Mouse (Mus musculus): Measurements from ENCODE around the gene Nln. TPM values are rescaled to one million over a fixed set of nuclear protein-coding genes. Genes with fewer than 3 reads are reported as not detected.

Nln gene
- polyA plus RNA-seq, 1 experiment from 2014 or later = 21.5 TPM

- H3K9me3 ChIP-seq (ENCODE audit: control insufficient read depth, low read length) = no peaks in the 10 kb centered on the region
- 86% methylated on average over 2 of the region's 2 CpGs for WGBS
- ATAC-seq (ENCODE audit: low read depth) (no peak), DNase-seq (ENCODE audit: low spot score) (no peak)
- no peak overlapping the region for H3K4me2 ChIP-seq (ENCODE audit: low read depth, low read length)
- peaks cover 32% of the 10 kb centered on the region for H3K36me3 ChIP-seq (ENCODE audit: control insufficient read depth, insufficient read depth, low read length)
- no peaks in the 10 kb centered on the region for H3K4me1 ChIP-seq (ENCODE audit: control insufficient read depth, insufficient read depth, low read length)
- H3K4me3 ChIP-seq (ENCODE audit: low read depth, low read length) = no peak overlapping the region
- no peak overlapping the region for H3K9ac ChIP-seq (ENCODE audit: low read depth, low read length)
- no peaks in the 10 kb centered on the region for H3K27me3 ChIP-seq (replicated peaks; ENCODE audit: control insufficient read depth, insufficient read depth, low read length)
- no peak overlapping the region for H3K27ac ChIP-seq (replicated peaks; ENCODE audit: low read depth, low read length)
Observed at GRCm38 (mm10) chr13:104132561-104132960, 23.1 kb upstream of the Nln start.

- Histone ChIP-seq H3K9ac (ENCODE audit: low read depth, low read length) (no peak overlapping the region), H3K27ac (replicated peaks; ENCODE audit: low read depth, low read length) (no peak overlapping the region), H3K9me3 (ENCODE audit: control insufficient read depth, low read length) (no peaks in the 10 kb centered on the region), H3K36me3 (ENCODE audit: control insufficient read depth, insufficient read depth, low read length) (peaks cover 17% of the 10 kb centered on the region), H3K27me3 (replicated peaks; ENCODE audit: control insufficient read depth, insufficient read depth, low read length) (no peaks in the 10 kb centered on the region), H3K4me1 (ENCODE audit: control insufficient read depth, insufficient read depth, low read length) (no peaks in the 10 kb centered on the region), H3K4me3 (ENCODE audit: low read depth, low read length) (no peak overlapping the region), H3K4me2 (ENCODE audit: low read depth, low read length) (no peak overlapping the region)
- 90% methylated on average over 20 of the region's 20 CpGs for WGBS
- DNase-seq (ENCODE audit: low spot score) (no peak), ATAC-seq (ENCODE audit: low read depth) (no peak)
Observed at GRCm38 (mm10) chr13:104123662-104124381, 14.4 kb upstream of the Nln start.

GRCm38 (mm10) chr13:104122078-104122840, 12.8 kb upstream of the Nln start:
- H3K4me1 ChIP-seq (ENCODE audit: control insufficient read depth, insufficient read depth, low read length) = no peaks in the 10 kb centered on the region
- H3K4me3 ChIP-seq (ENCODE audit: low read depth, low read length) = no peak overlapping the region
- peaks cover 22% of the 10 kb centered on the region for H3K36me3 ChIP-seq (ENCODE audit: control insufficient read depth, insufficient read depth, low read length)
- ATAC-seq (ENCODE audit: low read depth) (peak; percentile 79; the same call in 1 of the 2 replicates), DNase-seq (ENCODE audit: low spot score) (peak; percentile 48)
- no peaks in the 10 kb centered on the region for H3K27me3 ChIP-seq (replicated peaks; ENCODE audit: control insufficient read depth, insufficient read depth, low read length)
- H3K27ac ChIP-seq (replicated peaks; ENCODE audit: low read depth, low read length) = no peak overlapping the region
- H3K9me3 ChIP-seq (ENCODE audit: control insufficient read depth, low read length) = no peaks in the 10 kb centered on the region
- H3K9ac ChIP-seq (ENCODE audit: low read depth, low read length) = no peak overlapping the region
- 0 out of 2 replicates have a peak overlapping the region, but pooled peaks have one; percentile 15 for H3K4me2 ChIP-seq (ENCODE audit: low read depth, low read length)
- WGBS = 57% methylated on average over 17 of the region's 17 CpGs

- Histone ChIP-seq H3K27ac (replicated peaks; ENCODE audit: low read depth, low read length) (no peak overlapping the region), H3K4me3 (ENCODE audit: low read depth, low read length) (no peak overlapping the region), H3K27me3 (replicated peaks; ENCODE audit: control insufficient read depth, insufficient read depth, low read length) (no peaks in the 10 kb centered on the region), H3K4me2 (ENCODE audit: low read depth, low read length) (no peak overlapping the region), H3K9ac (ENCODE audit: low read depth, low read length) (no peak overlapping the region), H3K9me3 (ENCODE audit: control insufficient read depth, low read length) (0 out of 2 replicates have a peak, but pooled peaks cover 4% of the 10 kb centered on the region), H3K36me3 (ENCODE audit: control insufficient read depth, insufficient read depth, low read length) (peaks cover 24% of the 10 kb centered on the region), H3K4me1 (ENCODE audit: control insufficient read depth, insufficient read depth, low read length) (peaks cover 5% of the 10 kb centered on the region)
- DNase-seq (ENCODE audit: low spot score) (no peak), ATAC-seq (ENCODE audit: low read depth) (no peak)
- 92% methylated on average over 2 of the region's 2 CpGs for WGBS
Observed at GRCm38 (mm10) chr13:104114827-104115226, 5.4 kb upstream of the Nln start.

- Histone ChIP-seq H3K4me1 (ENCODE audit: control insufficient read depth, insufficient read depth, low read length) (peaks cover 5% of the 10 kb centered on the region), H3K27me3 (replicated peaks; ENCODE audit: control insufficient read depth, insufficient read depth, low read length) (no peaks in the 10 kb centered on the region), H3K9me3 (ENCODE audit: control insufficient read depth, low read length) (0 out of 2 replicates have a peak, but pooled peaks cover 4% of the 10 kb centered on the region), H3K9ac (ENCODE audit: low read depth, low read length) (no peak overlapping the region), H3K4me2 (ENCODE audit: low read depth, low read length) (no peak overlapping the region), H3K36me3 (ENCODE audit: control insufficient read depth, insufficient read depth, low read length) (peaks cover 15% of the 10 kb centered on the region), H3K4me3 (ENCODE audit: low read depth, low read length) (no peak overlapping the region), H3K27ac (replicated peaks; ENCODE audit: low read depth, low read length) (no peak overlapping the region)
- DNase-seq (ENCODE audit: low spot score) (no peak), ATAC-seq (ENCODE audit: low read depth) (no peak)
- 91% methylated on average over 4 of the region's 4 CpGs for WGBS
Observed at GRCm38 (mm10) chr13:104113782-104114181, 4.4 kb upstream of the Nln start.

- 33% methylated on average over 12 of the region's 12 CpGs for WGBS
- Histone ChIP-seq H3K4me2 (ENCODE audit: low read depth, low read length) (peak overlapping the region; percentile 17), H3K36me3 (ENCODE audit: control insufficient read depth, insufficient read depth, low read length) (peaks cover 10% of the 10 kb centered on the region; the same call in 1 of the 2 replicates), H3K27ac (replicated peaks; ENCODE audit: low read depth, low read length) (no peak overlapping the region), H3K9me3 (ENCODE audit: control insufficient read depth, low read length) (0 out of 2 replicates have a peak, but pooled peaks cover 4% of the 10 kb centered on the region), H3K27me3 (replicated peaks; ENCODE audit: control insufficient read depth, insufficient read depth, low read length) (no peaks in the 10 kb centered on the region), H3K4me1 (ENCODE audit: control insufficient read depth, insufficient read depth, low read length) (peaks cover 5% of the 10 kb centered on the region), H3K4me3 (ENCODE audit: low read depth, low read length) (no peak overlapping the region), H3K9ac (ENCODE audit: low read depth, low read length) (no peak overlapping the region)
- ATAC-seq (ENCODE audit: low read depth) (no peak), DNase-seq (ENCODE audit: low spot score) (peak; percentile 63)
Observed at GRCm38 (mm10) chr13:104112266-104112900, 3.0 kb upstream of the Nln start.

- H3K9me3 ChIP-seq (ENCODE audit: control insufficient read depth, low read length) = 0 out of 2 replicates have a peak, but pooled peaks cover 4% of the 10 kb centered on the region
- peak overlapping the region; percentile 65; the same call in 1 of the 2 replicates for H3K9ac ChIP-seq (ENCODE audit: low read depth, low read length)
- DNase-seq (ENCODE audit: low spot score) = no peak
- H3K4me3 ChIP-seq (ENCODE audit: low read depth, low read length) = peak overlapping the region; percentile 59
- 0 out of 2 replicates have a peak overlapping the region, but pooled peaks have one; percentile 16 for H3K27ac ChIP-seq (replicated peaks; ENCODE audit: low read depth, low read length)
- H3K27me3 ChIP-seq (replicated peaks; ENCODE audit: control insufficient read depth, insufficient read depth, low read length) = no peaks in the 10 kb centered on the region
- peaks cover 10% of the 10 kb centered on the region; the same call in 1 of the 2 replicates for H3K36me3 ChIP-seq (ENCODE audit: control insufficient read depth, insufficient read depth, low read length)
- ATAC-seq (ENCODE audit: low read depth) = no peak
- WGBS = 39% methylated on average over 7 of the region's 7 CpGs
- peaks cover 5% of the 10 kb centered on the region for H3K4me1 ChIP-seq (ENCODE audit: control insufficient read depth, insufficient read depth, low read length)
- H3K4me2 ChIP-seq (ENCODE audit: low read depth, low read length) = peak overlapping the region; percentile 100
Observed at GRCm38 (mm10) chr13:104110526-104110925, 1.1 kb upstream of the Nln start.

- ATAC-seq (ENCODE audit: low read depth) (peak; percentile 74), DNase-seq (ENCODE audit: low spot score) (peak; percentile 66)
- Histone ChIP-seq H3K36me3 (ENCODE audit: control insufficient read depth, insufficient read depth, low read length) (peaks cover 6% of the 10 kb centered on the region; the same call in 1 of the 2 replicates), H3K4me1 (ENCODE audit: control insufficient read depth, insufficient read depth, low read length) (peaks cover 5% of the 10 kb centered on the region), H3K4me2 (ENCODE audit: low read depth, low read length) (peak overlapping the region; percentile 100), H3K27ac (replicated peaks; ENCODE audit: low read depth, low read length) (peak overlapping the region; percentile 16; the same call in 1 of the 2 replicates), H3K4me3 (ENCODE audit: low read depth, low read length) (peak overlapping the region; percentile 59), H3K9ac (ENCODE audit: low read depth, low read length) (peak overlapping the region; percentile 65), H3K27me3 (replicated peaks; ENCODE audit: control insufficient read depth, insufficient read depth, low read length) (no peaks in the 10 kb centered on the region), H3K9me3 (ENCODE audit: control insufficient read depth, low read length) (0 out of 2 replicates have a peak, but pooled peaks cover 4% of the 10 kb centered on the region)
- WGBS = 1% methylated on average over 31 of the region's 38 CpGs
Observed at GRCm38 (mm10) chr13:104109816-104110521, 555 bp upstream of the Nln start.

Measured in embryonic facial prominence, embryonic 14.5 days (tissue).